Mouse (Mus musculus) lung, postnatal 0 days (tissue): Measurements from ENCODE around the gene Sash3.

Experiments used
- CTCF ChIP-seq: IDR thresholded peaks from 2 replicates; pipeline ENCODE4 v1.5.1; 2016; ENCODE audit warnings: antibody characterized with exemption, mild to moderate bottlenecking
- EP300 ChIP-seq: IDR thresholded peaks from 2 replicates; pipeline ENCODE4 v1.6.1; 2016; ENCODE audit warnings: antibody characterized with exemption, mild to moderate bottlenecking, control low read depth

DNA sequence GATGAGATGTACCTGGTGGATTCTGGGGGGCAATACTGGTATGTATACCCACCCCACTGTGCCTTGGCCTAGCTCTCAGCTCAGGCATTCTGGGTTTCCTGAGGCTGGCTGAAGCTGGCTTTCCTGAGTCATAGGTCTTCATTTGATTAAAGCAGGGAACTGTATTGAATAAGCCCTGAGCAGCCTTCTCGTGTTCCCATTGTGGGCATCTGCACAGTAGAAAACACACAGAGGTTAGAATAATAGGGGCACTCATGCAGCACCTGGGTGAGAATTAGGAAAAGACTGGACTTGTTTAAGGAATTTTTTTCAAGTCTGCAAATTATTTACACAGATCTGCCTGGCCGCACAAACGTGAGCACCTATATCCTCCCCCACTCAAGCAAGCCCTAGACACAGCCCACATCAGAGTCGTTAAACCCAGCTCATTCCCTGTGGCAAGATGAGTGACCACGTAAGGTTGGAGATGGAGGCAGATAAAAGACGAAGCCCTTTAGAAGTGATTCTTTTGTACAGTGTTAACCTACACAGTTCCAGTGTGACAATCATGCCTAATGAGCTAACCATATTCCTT is 19.2 kb upstream of the Sash3 start:
- TF ChIP-seq CTCF (no peak), EP300 (no peak)
